Mouse (Mus musculus): ENCODE results near the gene Abcg1. TPM values are rescaled to one million over a fixed set of nuclear protein-coding genes. Genes with fewer than 3 reads are reported as not detected.

Abcg1 gene
- 10 to 100 TPM; 69.6 to 73.1 TPM for total RNA-seq (2021)

DNA sequence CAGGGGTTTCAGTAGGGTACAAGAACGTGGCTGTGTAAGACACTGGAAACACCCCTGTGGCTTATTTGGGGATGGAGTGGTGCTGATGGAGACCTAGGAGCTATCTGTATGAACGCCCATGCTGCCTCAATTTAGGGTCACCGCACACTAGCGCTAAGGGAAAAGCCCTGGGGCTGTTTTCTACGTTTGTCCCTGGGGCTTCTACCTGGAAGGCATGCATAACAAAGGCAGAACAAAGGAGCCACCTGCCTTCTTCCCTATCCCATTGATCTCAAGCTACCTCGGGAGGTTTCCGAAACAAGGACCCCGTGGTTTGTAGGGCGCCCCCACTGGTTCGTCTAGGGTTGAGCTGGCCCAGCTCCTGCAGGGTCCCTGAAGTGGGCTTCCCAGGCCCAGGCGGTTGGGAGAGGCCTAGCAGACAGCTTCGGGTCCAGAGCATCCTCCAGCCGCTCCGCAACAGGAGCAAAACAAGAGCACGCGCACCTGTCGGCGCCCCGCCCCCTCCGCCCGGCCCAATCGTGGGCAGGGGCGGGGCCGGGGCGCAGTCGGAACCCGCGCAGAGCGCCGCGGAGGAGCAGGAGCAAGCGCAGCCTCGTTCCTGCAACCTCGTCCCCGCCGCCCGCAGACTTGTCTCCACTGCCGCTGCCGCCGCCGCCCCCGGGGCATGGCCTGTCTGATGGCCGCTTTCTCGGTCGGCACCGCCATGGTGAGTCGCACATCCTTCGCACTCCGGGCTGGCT is at the start of gene Abcg1:
Gene Abcg1, plus strand, starts transcription at position 525 of the 740 bp plus-strand sequence.
- DNase-seq, result peak; percentile 70 to 73

DNA sequence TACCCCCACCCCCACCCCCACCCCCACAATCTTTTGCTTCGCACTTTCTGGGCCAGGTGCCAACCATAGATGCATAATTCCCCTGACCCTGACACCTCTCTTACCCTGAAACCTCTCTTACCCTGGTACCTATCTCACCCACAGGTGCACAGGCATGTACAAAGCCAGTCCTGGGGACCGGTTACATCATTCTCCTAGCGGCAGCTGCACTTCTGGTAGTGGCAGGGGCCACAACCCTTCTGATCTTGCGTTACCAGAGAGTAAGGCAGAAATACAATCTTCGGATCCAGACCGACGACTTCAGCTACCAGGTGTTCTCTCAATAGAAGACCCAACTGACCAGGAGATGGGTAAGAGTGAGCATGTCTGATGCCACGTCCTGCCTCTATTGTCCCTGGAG is 49.1 kb upstream of the Abcg1 start:
- DNase-seq, result no peak

DNA sequence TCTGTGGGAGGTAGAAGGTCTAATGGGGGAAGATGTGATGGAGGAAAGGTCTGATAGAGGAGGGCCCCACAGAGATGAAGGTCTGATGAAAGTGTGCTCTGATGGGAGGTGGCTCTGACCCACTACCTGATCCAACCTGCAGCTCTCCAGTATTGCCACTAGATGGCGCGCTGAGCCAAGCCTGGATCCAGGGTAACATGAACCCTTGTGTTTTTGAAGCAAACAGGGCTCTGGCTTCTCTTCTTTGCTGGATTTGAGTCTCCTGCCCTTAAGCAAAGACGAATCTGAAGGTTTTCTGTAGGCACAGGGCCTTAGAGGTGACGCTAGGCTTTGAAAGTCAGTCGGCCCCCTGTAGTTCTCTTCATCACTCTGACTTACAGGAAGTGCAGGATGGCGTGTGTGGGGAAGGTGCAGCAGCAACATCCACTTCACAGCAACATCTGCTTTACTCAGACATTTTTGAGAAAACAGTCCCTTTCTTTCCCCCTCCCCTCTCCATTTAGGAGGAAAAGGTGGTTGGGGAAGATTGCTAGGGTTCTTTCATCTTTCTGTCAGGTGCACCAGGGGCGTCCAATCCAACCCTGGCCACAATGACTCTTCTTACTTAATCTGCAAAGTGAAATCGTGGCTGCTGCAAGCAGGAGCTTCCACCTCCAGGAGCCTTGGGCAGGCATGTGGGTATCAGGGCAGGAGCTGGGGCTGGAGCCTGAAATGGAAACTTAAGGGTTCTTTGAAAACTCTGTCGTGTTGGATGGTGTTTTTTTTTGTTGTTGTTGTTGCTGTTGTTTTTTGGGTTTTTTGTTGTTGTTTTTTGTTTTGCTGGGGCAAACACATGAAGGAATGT is 45.7 kb upstream of the Abcg1 start:
- no peak for DNase-seq

DNA sequence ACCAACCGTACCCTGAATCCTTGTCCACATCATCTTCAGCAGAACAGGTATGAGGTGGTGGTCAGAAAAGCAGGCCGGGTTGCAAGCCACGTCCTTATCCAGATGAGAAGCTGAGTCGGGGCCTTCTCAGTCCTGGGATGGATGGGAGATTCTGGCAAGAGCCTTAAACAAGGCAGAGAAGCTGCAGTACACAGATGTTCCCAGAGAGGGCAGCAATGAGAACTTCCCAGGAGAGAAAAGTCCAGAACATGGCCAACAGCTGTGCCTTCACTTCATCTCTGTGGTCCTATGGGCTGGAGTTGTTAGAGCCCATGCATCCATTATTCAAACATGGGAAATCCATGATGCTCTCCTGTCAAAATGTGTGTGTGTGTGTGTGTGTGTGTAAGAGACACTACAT is 39.2 kb upstream of the Abcg1 start:
- DNase-seq, result peak in 1 of 2 experiments; percentile 48

DNA sequence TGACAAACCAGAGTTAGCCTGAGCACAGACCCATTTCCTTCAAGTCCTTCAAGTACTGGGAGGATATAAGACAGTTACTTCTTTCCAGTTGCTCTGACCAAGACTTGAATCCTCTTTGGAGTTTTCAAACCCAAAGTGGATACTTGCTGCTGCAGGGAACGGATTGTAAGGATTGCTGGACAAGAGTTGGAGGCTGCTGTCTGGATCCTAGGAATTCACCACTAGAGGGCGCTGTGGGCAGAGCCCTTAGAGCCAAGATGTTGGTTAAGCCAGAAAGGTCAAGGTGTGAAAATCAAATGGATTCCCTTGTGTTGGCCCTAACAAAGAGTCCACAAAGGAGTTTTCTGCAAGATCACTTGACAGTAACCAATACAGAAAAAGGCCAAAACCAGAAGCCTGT is 38.0 kb upstream of the Abcg1 start:
- DNase-seq, result peak; percentile 42 to 65

DNA sequence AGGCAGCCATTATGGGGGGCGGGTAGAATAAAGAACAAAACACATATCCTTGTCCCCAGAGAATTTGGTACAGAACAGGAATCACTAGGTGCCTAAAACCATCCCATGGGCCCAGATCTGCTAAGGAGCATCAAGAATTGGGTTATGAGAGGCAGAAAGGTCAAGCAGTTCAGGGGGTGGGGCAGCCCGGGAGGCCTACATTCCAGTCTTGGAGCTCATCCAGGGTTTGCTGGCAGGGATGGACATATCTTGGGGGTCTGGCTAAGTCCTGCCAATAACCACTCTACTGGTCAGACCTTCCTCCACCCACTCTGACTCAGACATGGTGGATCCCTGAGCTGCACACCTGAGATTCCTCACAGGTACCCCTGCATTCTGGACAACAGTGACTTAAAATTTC is 37.4 kb upstream of the Abcg1 start:
- no peak for DNase-seq

DNA sequence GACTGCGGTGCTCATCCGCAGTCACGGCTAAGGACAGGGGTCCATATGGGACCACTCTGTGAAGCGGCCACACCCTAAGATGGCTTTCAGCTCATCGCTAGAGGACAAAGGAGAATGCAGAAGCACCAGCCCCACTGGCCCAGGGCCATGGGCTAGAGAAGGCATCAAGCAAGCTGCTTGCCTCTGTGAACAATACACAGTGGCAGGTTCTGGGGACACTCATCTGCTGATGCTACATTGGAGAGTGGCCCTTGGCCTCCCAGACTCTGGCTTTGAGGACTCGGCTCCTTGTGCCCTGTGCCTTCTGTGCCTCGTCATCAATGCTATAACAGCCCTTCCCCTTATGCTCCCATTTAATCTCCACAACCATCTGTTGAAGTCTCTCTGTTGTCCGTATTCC is 36.2 kb upstream of the Abcg1 start:
- DNase-seq, result no peak

DNA sequence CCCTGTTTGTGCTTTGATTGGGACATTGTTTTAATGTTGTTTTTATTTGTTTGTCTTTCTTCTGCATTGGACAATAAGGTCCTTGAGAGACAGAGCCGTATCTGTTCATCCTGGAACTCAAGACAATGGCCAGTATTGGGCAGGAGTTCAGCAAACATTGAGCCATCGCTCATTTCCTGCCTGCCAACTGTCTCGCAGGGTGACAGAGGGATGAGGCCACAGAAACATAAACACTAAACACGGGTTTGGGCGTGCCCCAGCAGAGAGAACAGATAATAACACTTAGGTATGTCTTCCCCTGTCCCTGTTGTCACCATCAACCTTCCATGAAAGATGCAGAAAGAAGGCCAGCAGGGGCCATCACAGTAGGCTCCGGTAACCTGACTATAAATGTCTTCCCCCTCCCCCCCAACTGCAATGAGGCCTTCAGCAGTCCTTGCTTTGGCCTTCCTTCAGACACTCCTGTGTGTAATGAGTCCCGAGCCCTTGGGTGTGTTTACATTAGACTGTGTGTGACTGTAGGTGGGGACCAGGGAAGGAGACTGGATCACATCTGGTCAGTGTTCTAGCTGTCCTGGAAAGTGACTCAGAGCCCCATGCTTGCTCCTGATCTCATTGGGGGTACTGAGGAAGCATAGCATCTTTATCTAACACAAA is 33.2 kb upstream of the Abcg1 start:
- no peak for DNase-seq

DNA sequence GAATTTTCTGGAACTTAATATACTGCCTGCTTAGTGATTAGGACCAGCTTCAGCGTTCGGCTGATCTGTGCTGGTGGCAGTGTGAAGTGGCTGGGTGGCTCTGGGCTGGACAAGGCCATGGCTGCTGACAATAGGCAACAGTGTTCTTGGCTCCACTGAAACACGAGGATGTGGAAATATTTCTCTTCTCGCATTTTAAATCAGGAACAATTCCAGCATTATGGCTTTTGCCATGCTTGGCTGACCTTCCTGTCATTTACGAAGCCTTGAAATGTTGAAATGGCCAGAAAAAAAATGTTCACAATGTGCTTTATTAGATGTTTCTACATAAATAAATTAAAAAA is 32.7 kb upstream of the Abcg1 start:
- DNase-seq, result no peak

DNA sequence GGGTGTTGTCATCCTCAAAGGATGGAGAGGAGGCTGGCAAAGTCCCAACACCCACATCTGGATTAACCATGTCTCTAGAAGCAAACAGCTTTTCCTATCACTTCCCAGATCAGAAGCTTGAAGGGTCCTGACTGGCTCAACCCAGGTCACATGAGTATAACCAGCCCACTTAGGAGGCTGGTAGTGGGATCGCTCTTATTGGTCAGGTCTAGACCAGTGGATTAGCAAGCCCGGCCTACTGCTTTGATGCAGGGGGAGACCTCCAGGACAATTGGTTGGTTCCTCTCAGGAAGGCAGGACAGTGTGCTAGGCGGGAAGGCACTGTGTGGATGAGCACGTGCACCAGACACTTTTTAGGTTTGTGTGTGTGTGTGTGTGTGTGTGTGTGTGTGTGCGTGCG is 30.5 kb upstream of the Abcg1 start:
- no peak for DNase-seq

DNA sequence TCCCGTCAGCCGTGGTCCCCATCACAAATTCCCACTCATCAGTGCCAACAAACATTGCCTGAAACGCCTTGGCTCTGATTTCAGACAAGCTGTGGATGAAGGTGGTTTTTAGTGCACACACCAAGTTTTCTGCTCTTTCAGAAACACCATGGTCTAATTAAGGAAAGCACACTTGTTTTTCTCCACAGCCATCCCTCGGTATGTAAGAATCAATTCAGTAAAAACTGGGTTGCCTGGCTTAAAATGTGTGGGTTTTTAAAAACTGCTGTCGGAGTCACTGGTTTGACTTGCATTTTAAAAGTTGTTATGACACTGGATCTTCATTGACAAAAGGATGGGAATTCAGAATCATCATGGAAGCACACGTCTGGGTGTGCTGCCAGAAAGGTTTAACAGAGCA is 29.8 kb upstream of the Abcg1 start:
- DNase-seq, result no peak

DNA sequence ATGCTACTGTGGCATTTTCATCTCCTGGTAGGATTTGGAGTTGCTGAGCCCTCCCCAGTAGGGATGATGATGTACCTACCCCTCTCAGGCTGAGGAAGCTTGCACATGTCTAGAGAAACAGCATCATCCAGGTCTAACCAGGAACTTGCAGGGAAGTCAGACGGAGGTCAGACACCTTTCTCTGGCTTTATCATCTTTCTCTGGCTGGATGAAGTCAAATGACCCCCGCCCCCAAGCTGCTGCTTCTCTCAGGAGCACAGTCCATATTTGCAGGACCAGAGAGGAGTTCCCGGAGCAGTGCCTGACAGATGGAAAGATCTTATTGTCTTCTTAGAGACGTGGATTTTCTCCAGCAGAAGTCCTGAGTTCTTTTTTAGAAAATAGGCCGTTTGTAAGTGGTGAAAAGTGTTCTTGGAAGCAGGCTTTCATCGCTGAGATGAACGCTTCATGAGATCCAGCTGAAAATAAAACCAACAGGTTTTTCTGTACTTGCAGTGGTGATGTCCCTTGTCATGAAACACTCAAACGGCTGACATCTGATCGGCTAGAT is 28.6 kb upstream of the Abcg1 start:
- no peak for DNase-seq

DNA sequence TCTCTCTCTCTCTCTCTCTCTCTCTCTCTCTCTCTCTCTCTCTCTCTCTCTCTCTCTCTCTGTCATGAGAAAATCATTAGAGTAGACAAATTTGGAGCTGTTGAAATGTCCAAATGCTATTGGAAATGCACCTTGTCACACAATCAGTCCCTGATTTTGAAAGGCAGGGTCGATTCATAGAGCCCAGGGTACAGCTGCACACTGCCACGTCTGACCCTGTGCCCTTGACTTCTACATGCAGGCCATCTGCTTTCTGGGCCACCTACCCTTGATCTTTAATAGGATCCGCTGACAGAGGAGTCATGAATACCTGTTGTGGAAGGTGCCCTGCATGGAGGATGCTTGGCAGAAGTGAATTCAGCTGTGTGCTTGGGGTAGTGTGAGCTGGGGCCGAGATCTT is 28.1 kb upstream of the Abcg1 start:
- DNase-seq, result no peak

DNA sequence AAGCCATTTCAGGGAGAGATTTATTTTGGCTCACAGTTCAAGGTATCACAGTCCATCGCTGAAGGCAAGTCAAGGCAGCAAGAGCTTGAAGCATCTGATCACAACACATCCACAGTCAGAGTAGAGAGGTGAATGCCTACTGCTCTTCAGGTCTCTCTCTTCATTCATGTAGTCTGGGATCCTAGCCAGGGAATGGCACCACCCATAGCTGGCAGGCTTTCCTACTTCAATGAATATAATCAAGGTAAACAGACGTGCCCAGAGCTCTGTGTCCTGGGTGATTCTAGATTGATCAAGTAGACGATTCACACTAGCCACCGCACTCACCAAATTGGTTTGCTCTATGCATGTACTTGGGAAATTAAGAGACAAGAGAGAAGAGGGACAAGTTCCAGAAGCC is 25.1 kb upstream of the Abcg1 start:
- DNase-seq, result no peak

DNA sequence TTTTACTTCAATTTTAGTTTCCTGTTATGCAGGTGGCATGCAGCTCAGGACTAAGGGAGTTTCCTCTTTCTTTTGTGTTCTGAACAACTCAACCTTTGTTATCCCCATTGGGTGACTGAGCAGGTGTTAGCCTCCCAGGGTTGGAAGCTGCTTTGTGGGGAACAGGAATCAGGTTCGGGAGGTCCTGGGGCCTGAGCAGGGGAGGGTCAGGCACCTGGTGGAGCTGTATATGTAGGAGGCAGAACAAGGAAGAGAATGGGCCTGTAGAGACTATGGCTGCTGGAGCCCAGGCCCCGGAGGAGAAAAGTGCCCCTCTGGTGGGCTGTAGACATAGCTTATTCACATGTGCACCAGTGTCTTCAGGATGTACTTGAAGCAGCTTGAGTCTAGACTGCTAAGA is 24.2 kb upstream of the Abcg1 start:
- DNase-seq, result no peak

DNA sequence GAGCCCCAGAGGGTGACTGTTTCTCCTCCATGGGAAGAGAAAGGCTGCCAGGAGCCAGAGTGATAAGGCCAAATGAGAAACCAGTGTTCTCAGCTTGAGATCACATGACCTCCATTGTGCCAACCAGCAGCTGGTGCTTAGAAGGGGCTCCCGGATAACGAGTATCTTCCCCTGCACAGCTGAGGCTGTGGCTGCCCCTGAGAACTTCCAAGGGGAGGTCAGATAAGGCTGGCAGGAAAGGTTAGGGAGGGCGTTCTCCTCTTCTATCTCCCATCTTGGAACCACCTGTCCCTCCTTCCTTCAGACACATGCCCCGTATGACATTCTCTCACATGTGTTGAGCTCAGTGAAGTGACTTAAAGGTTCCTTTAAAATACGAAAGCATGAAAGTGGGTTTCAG is 23.3 kb upstream of the Abcg1 start:
- DNase-seq, result peak in 1 of 2 experiments; percentile 25

DNA sequence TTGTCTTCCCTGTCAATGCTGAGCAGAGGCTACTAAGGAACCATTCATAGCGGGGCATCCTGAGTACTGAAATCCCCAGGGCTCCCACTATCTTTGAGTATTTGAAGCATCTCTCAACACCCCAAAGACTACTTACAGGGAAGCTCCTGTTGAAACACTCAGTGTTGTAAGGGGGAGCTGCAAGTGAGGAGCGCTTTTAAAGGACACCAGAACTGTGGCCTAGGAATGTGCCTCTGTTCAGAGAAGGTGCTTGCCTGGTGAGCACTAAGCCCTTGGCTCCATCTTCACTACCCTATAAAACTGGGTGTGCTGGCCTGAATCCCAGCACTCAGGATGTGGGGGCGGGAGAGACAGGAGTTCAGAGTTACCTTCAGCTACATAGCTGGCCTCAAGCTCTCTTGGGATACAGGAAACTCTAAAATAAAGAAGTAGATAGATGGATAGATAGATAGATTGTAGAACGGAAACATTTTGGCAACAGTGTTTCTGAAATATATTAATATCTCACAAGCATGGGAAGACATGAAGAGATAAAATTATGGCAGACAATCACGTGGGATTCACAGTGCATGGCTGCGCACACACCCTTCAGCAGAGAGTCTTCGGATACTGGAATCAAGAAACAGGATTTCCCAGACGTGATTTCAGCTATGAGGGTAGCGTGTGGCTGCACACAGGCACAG is 22.7 kb upstream of the Abcg1 start:
- no peak for DNase-seq

DNA sequence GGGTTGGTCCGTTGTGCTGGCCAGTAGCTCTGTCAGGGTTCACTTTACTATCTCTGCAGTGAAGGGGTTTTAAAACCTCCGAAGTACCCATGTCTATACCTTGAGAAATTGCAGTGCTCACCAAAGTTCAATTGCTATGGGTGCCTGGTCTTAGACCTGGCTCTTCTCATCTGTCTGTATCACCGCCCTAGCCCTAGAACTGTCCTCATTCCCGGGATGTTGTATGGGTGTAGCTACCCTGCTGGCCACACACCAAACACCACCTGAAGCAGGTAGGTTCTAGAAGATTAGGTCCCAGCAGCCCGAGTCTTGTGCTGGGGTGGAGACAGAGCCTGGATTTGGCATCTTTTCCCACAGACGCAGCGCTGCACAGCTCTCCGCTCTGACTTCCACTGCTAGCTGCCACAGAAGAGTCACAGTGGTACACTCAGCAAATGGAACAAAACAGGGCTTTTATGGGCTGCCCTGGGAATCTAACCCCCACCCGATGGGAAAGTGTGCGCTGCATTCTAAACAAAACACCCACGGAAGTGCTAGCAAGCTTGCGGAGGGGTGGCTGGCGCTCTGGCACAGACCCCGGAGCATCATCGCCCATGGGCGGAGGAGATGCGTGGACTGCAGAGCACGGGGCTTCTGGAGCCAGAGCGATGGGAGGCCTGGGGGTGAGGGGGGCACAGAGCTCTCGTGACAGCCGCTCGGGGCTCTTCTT is 21.2 kb upstream of the Abcg1 start:
- peak; percentile 60 to 79 for DNase-seq

DNA sequence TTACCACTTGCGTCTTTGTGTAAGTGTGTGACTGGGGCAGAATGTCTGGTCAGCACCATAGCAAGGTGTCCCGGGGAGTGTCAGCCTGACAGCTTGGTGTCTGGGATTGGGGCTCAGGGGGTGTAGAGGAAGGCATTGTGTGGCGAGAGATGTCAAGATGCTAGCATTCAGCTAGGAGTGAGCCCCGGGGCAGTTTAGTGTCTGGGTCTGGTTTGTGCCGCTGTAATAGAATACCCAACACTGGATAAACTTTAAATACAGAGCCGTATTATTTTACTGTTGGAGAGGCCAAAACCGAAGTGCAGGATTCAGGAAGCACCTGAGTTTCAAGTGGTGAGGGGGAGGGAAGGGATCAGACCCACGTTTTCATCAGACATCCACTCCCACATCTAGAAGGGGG is 20.1 kb upstream of the Abcg1 start:
- DNase-seq, result no peak

DNA sequence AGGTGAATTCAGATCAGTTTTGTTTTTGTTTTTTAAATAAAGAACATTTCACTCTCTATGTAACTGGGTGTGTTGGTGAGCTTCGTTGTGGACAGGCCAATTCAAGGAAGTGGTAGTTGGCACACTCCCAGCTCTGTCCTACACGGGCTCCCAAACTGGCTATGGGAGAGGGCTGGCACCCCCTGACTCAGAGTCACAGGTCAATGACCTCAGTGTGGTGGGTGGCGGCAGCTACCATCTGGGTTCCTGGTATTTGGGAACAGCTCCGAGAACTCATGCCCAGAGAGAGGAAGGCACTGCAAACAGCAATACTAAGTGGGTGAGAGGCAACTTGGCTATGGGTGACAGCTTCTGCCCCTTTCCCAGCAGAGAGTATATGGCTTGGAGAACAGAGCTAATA is 19.1 kb upstream of the Abcg1 start:
- DNase-seq, result peak in 1 of 2 experiments; percentile 19

DNA sequence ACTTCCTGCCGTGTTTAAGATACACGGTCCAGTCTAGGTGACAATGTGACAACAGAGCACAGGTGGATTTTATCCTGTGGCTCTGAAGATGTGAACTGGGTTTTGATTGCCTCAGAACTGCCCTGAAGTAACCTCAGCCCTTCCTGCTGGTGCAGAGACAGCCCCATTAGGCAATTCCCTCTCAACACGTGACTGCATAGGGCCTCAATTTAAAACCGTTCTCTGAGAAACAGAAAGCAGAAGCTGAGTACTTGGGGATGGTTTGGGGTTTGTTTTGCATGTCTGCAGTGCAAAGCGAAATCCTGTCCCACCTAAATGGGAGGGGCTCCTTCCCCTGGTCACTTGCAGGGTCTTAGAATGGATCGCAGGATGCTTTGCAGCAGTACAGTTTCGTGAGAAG is 17.8 kb upstream of the Abcg1 start:
- DNase-seq, result no peak

DNA sequence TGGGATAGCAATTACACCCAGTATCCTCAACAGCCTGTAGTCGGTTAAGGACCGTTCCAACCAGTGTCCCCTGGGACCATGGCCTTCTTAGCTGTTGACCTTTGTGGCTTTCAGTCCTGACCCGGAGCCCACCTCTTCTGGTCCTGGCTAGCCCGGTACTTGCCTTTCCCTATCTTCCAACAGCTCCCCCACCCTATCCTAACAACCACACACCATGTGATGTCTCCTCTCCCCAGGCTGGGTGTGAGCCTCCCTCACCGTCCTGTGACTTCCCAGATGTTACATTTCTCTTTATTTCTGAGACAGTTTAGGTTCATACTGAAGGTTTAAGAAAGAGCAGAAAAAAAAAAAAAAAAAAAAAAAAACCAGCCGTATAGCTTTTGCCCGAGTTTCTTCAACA is 17.1 kb upstream of the Abcg1 start:
- DNase-seq, result no peak

All from layer of hippocampus, postnatal 36 days (tissue).